Mouse (Mus musculus) brain, adult 2 months (tissue): ENCODE measurements around the gene B430306N03Rik.
A peak's percentile ranks its signal among the peaks of the same experiment; 100 is the strongest.
"Not testable (repeated sequence)": the region's sequence is repeated elsewhere in the genome, so short reads cannot be mapped to it uniquely, and the experiment has no call there.

ENCODE experiments used
- DNase-seq: peaks from one replicate; pipeline ENCODE4 v3.0.0; 2011; ENCODE audit warnings: low read depth, low spot score

B430306N03Rik gene

DNA sequence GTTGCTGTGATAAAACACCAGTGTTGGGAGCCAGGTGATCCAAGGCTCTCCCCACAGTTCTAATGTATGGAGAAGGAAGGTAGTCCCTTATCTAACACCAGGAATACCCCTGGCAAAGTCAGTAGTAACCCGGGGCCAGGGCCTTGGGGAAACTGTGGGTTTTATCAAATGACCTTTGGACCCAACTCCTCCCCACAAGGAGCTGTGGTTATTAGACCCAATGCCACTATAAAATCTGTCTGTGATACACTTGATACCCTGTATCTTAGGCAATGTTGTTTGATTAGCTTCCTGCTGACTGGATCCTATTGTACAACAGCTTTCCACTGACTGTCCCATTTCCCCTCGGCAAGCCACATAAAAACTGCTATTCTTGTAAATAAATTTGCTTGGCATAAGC is 3.8 kb upstream of the B430306N03Rik start:
- DNase-seq = no peak

DNA sequence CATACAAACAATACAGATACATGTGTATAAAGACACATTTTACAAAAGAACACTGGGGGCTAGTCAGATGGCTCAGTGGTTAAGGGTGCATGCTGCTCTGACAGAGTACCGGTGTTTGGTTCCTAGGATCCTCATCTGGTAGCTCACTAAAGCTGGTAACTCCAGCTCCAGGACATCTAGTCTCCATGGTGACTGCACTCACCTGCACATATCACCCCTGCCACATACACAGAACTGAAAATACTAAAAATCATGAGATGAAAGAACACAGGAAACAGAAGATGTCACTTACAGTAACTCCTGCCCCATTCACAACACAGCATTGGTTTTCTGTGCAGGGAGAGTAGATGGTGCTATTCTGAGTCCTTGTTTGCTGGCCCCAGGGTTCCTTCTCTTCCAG is 2.7 kb downstream of the B430306N03Rik start:
- no peak for DNase-seq

DNA sequence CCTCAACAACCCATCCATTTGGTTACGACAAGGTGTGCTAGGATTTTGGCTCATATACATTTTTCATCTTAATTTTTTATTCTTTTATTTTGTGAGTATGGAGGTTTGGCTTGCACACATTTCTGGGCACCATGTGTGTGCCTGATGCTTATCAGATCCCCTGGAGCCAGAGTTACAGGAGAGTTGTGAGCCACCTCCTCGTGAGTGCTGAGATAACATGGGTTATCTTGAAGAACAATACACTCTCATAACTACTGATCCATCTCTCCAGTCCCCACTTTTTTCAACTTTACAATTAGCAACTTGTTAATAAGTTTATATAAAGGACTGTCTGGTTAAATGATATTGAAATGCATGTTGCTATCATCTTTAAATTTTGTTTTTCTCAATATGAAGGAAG is 5.3 kb downstream of the B430306N03Rik start:
- DNase-seq = no peak

DNA sequence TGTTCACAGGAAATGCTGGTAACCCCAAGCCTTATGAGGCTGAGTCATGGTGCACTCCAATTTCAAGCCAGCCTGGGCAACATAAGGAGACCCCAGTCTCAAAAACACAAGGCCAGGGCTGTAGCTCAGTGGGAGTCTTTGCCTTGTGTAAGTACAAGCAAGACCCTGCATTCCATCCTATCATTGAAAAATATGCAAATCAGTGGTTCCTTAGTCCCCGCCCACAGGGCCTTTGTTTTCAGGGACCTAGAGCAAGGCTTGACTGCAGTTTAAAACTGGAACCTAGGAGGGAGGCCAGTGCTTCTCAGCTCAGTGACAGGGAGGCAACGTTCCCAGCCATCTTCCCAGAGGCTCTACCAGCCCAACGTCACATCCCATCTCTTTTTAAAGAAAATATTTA is 7.3 kb downstream of the B430306N03Rik start:
- DNase-seq = no peak

DNA sequence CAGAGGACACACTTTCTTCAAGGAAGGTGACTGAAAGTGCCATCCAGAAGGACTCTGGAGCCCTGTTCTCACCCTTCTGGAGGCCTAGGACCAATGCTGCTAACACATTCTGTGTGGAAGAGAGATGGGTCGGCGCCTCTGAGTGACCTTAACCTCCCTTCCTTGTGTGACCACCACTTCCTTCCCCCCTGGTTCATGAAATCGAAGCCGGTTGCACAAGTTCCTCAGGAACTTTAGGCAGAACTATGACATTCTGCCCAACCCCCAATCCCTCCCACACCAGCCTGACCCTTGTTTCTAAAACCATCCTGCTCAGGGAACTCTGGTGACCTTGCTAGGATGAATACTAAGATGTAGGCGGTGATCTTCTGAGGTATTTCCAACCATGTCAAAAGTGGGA is 8.3 kb downstream of the B430306N03Rik start:
- DNase-seq = peak; percentile 24

DNA sequence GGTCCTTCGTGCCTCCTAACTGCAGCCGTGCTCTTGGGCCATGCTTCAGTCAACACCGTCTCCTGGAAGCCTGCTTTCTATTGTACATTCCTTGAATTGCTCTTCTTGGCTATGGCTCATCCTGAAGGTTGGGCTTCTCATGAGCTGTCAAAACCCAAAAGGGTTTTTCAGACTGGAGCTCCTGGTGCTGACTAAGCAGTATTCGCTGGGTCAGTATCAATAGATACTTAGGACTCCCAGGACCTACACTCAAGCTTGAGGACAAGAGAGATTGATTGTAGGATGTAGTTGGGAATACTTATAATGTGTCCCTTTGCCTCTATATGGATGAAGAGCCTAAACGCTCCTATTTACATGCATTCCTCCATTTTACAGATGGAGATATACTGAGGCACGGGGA is 9.2 kb downstream of the B430306N03Rik start:
- no peak for DNase-seq

DNA sequence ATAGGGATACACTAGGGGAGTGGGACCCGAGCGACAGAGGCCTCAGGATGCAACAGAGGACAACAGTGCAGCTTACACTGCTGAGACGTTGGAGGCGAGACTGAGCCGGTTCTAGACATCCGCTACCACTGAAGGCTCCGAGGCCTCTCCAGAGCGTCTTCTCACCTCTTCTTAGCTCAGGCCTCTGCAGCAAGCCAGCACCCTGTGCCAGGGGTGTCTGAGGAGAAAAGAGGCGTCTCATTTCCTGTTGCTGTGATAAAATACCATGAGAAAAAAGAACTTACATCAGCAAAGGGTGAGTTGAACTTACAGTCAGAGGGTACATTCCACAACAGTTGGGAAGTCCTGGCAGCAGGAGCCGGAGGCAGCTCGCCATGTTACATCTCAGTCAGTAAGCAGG is 9.7 kb downstream of the B430306N03Rik start:
- peak; percentile 13 for DNase-seq

DNA sequence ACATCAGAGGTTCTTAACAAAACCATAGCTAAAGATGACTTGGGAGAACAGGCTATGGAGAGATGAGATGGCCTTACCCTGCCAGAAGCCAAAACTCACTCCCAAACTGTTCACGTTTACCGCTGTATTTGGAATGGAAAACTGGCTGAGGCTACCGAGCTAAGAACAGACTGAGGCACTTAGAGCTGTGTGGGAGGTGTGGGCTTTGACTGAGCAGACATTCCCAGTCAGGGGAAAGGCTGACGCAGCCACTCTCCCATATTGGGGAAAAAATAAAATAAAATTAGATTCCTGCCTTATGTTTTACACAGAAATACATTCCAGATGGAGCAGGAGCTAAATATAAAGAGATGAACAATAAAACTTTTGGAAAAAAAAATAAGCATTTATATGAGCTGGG is 10.7 kb downstream of the B430306N03Rik start:
- peak; percentile 94 for DNase-seq

DNA sequence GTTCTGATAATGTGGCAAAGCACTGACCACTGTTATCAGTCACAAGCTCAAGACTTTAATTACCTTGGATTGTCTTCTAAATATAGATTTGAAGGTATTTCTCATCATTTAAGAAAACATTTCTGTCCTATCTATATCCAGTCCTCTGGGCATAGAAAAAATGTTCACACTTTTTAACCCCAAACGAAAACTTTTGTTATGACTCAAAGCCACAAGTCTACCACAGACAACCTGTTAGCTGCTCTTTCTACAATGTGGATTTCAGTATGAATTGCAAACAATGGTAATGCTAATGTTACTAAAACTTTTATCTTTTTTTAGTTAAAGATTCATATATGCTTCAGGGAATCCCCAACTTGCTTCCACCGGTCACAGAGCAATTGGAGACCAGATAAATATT is 16.6 kb downstream of the B430306N03Rik start:
- DNase-seq = no peak

DNA sequence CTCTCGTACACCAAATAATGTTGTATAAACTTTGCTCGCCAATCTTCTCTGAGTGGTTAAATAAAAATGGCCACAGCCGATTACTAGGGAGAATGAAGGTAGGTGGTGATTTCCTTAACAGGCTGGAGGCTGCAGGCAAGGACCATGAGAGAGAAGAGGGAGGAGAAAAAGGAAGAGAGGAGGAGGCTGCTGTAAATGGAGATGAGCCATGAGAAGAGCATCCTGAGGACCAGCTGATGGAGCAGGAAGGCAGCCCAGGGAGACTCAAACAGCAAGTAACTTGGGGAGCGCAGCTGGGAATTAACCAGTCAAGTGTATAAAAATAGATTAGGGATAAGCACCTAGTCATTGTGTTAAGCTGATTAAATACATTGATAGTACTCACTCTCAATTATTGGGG is 18.2 kb downstream of the B430306N03Rik start:
- DNase-seq = peak; percentile 45

DNA sequence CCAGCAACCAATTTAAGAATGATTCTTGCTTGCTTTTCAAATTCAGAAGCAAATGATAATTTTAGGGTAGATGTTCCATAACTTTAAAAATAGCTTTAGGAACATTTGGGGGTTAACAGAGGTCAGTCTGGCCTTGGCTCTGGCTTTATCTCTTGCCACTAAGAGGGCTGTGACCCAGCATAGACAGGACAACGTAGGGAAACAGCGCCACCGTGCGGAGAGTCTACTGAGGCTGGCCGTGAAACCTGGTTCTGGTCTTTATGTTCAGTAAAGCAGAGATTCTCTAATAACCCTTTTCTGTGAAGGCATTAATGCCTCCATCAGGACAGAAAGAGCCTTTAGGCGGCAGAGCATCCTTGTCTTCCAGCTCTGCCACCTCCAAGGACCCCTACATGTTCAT is 20.9 kb downstream of the B430306N03Rik start:
- peak; percentile 82 for DNase-seq

DNA sequence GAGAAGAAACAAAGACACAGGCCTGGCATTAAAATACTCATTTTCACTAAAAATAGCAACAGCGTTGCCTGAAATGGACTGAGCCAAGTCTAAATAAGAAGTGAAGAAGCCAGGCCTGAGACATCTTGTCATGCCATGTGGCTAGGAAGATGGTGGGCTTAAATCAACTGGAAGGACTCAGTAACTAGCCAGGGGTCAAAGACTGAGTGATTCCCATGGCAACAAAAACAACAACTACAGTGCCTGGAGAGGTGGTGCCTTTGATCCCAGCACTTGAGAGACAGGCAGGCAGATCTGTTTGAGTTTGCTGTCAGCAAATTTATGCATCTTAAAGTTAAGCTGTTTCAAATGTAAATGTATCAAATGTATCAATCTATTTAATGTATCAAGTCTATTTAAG is 24.3 kb downstream of the B430306N03Rik start:
- DNase-seq = no peak

DNA sequence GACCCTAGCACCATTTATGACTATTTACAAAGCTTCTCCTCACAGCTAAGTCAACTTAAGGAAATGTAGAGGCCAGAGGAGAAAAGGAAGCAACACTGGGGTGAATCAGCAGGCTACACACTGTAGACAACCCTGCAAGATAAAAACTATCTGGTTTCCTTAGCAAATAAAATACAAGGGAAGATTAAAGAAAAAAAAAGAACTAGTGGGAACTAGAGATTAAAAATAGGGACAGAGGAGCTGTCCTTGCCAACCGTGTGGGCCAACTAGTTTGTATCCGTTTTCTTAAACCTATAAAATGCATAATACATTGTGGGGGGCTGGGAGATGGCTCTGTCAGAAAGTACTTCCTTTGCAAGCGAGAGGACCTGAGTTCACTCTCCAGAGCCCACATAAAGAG is 26.0 kb downstream of the B430306N03Rik start:
- DNase-seq = peak; percentile 40

DNA sequence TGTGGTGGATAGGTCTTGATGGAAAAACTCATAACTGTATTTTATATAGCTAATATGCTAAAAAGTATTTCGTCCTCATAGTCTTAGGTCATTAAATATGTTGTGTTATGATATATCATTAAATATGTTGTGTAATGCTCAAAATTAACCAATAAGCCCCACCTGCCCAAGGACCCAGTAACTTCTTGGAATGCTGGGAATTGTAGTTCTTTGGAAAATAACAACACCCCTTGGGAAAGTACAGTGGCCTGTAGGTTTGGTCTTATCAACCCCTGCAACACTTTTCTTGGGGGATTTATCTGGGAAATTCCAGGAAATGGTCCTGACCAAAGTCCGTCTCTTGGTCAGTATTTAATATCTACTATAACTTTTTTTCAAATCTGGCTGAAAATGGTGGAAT is 27.1 kb downstream of the B430306N03Rik start:
- DNase-seq = no peak

DNA sequence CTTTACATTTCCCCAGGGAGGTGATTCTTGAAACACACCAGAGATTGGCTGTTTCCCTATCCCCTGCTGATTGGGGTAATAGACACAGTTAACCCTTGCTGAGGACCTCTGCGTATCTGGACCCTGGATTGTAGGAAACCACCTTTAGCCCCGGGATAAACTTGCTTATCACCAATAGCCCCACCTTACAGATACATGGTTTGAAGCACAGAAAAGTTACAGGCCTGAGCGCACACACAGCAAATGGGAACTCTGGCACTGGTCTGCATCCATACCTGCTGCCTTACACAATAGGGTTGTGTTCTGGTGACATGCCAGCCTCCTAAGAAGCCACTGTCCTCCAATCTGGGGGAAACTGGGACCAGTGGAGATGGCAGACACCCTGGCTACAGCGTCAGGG is 29.9 kb downstream of the B430306N03Rik start:
- DNase-seq = no peak

DNA sequence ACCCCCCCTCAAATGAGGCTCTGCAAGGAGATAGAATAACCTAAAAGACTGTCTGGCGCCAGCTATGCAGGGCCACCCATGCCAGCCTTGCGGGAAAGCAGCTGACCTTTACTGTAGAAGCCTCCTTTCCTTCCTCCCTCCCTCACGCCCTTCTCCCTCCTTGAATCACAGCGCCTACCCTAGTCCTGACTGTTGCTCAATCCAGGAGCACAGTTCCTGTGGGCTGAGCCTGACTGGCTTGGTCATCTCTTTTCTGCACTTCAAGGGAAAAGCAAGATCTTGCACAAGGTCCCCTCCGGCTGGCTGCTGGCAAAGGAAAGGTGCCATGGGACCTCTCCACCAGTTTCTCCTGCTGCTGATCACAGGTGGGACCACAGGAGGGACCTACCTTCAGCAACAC is 30.3 kb downstream of the B430306N03Rik start, which contains the start of gene Trem2:
Gene Trem2, plus strand, starts transcription at position 171 of the 400 bp plus-strand sequence.
- DNase-seq = peak; percentile 63

DNA sequence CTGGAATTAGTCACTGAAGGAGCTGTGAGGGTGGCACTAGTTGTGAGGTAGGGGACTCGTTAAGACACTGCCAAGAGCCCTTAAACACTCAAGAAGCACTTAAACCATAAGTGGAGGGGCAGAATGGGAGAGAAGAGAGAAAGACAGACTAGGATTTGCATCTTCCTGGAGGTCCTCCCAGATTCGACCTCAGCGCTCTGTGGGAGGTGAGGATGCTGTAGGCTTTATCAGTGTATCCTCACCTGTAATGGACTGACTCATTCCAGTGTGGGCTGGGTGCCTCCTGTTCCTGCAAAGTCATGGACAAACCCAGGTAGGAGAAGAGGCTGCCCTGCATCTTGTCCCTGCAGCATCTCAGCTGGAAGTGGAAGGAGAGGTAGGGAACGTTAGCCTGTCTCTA is 30.9 kb downstream of the B430306N03Rik start:
- DNase-seq = peak; percentile 34

DNA sequence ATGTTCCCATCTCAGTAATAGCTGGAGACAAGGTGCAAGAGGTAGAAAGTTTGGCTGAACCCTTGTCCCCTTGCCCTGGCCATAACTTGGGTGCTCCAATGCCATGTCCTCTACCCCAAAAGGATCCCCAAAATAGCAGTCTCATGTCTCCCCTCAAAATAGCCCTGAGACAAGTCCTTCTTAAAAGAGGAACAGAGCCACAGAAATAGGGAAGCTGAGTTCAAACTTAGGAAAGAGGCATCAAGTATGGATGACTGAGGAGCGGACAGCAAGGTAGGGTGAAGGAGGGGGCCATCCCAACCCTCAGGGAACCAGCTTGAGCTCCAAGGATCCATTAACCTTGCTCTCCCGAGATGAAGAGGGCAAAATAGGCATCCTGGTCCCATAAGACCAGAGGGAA is 31.3 kb downstream of the B430306N03Rik start:
- DNase-seq = peak; percentile 21

DNA sequence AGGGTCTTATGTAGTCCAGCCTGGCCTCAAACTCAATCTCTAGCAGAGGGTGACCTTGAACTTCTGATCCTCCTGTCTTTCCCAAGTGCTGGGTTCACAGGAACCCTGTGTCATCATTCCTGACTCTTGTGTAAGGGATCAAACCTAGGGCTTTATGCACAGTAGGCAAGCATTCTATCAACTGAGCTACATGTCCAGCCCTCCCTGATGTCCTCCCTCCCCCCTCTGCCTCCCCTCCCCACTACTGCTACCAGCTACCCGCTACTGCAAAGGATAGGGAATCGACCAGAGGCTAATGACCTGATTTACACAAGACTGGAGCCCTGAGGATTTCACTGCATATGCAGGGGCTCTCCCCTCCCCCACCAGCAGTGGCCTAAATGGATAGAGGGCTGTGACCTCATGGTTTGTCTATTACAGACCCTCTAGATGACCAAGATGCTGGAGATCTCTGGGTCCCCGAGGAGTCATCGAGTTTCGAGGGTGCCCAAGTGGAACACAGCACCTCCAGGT is 34.8 kb downstream of the B430306N03Rik start:
- no peak for DNase-seq

DNA sequence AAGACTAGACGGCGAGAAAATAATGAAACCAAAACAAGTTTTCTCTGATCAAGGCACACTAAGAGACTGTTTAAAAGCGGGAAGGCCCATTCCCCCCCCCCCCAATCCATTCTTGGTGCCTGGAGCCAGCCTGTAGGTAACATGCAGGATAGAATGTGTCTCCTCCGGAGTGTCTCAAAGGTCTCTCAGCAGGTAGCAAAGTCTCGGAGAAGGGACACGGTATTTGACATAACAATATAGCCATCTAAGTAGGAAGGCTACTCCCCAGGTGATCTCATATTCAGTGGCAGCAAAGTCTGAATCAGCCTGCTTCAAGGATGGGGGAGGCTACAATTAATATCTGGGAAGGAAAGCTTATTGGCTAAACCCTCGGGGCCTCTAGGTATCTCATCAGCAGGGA is 37.0 kb downstream of the B430306N03Rik start:
- DNase-seq = not testable (repeated sequence)

DNA sequence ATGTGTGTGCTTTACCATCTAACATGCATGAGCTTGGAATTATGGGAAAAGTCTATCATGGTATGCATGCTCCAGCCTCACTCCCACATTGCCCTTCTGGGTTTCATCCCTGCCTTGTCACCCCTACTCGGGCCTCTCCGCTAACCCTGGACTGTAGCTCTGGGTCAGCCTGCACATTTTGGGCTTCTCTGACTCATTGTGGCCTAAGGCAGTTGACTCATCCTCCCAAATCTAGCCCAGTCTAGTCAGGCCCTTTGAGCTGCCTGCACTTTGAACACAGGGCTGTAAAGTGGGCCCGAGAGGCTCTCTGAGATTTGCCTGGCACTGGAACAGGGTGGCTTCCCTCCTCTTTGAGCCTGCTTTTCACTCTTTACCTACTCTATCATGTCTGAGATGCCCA is 39.9 kb downstream of the B430306N03Rik start:
- DNase-seq = no peak

DNA sequence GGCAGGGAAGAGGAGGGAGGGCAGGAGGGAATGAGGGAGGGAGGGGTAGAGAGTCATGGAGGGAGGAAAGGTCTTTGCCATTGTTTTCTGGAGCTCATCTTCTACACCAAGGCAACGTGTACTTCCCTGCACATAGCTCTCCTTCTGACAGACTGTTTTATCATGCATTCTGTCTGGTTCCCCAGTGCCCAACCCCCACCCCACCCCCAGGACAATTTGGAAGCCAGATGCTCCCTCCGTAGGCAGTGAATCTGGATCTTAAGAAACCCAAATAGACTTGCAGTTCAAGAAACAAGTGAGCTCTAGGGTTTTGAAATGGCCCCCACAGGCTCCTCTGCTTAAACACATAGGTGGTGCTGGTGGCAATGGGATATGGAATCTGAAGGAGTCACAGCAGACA is 42.0 kb downstream of the B430306N03Rik start:
- DNase-seq = peak; percentile 60

DNA sequence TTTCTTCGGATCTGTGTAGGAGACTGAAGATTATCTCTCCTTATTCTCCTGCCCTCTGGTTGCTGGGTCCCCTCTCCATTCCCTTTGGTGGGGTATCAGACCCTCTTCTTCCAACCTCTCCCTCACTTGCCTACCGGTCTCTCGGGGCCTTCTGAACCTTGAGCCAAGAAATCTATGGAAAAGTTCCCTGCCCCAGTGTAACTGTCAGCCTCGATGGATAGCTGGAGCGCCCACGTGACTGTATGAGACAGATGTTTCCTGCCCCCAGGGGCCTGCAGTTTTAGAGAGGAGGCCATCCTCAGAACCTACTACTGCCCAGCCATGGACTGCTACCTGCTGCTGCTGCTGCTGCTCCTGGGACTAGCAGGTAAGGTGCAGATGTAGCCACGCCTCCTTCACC is 43.7 kb downstream of the B430306N03Rik start, which contains the start of gene Treml1:
Gene Treml1, plus strand, starts transcription at position 301 of the 400 bp plus-strand sequence.
- DNase-seq = no peak

DNA sequence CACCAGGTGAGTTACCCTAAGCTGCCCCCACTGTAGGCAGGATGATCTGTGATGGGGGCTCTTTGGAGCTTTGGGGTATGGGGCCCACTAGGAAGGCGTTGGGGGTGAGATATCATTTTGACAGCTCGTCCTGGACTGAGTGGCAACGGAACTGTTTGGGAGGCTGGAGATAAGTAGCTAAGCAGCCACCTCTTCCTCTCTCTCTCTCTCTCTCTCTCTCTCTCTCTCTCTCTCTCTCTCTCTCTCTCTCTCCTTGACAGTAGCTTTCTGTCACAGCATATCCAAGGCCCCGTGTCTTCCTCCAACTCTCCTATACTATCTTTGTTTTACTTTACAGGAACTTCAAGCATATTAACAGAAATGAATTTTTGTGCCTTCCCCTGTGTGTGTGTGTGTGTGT is 44.5 kb downstream of the B430306N03Rik start:
- DNase-seq = no peak
